Mouse (Mus musculus): ENCODE measurements around the gene Cep63. TPM values are rescaled to one million over a fixed set of nuclear protein-coding genes. Genes with fewer than 3 reads are reported as not detected.
A peak's percentile ranks its signal among the peaks of the same experiment; 100 is the strongest.

Gene Cep63
- polyA plus RNA-seq, 1 experiment from 2014 or later, result 15.5 TPM

DNA sequence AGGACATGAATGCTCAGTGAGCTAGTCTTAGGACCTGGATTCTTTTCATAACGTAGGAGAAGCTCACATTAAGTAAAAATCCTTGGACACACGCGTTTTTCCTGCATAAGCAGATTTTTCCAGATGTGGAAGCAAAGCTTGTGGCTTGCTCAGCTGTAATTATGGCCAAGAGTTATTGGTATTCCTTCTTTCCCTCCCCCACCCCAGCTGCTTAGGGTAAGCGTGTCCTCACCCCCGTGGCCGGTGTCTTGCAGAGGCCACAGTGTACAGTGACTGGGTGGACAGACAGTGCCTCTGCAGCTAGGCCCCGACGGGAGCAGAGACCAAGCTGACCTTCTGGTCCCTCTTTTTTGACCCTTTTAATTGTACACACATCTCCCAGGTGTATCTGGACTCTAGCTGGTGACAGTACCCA is 16.7 kb upstream of the Cep63 start:
- TF ChIP-seq CTCF (IDR thresholded peaks at IDR 0.05; ENCODE audit: low read depth) (no peak), EP300 (IDR thresholded peaks at IDR 0.05; ENCODE audit: low read depth) (no peak)
- H3K4me3 ChIP-seq (ENCODE audit: low read depth, low read length), result no peak overlapping the region
- H3K4me2 ChIP-seq (ENCODE audit: low read depth, low read length), result no peak overlapping the region
- 0 out of 2 replicates have a peak, but pooled peaks cover 6% of the 10 kb centered on the region for H3K27me3 ChIP-seq (ENCODE audit: insufficient read depth, low read length)
- no peak overlapping the region for H3K9ac ChIP-seq (replicated peaks)
- peak overlapping the region; percentile 57; the same call in 1 of the 2 replicates for H3K27ac ChIP-seq (ENCODE audit: low read depth)
- no peaks in the 10 kb centered on the region; the same call in 1 of the 2 replicates for H3K4me1 ChIP-seq (ENCODE audit: insufficient read depth)
- no peaks in the 10 kb centered on the region for H3K36me3 ChIP-seq (replicated peaks; ENCODE audit: insufficient read depth, low read length)
- ATAC-seq (no peak), DNase-seq (no peak)
- no peaks in the 10 kb centered on the region for H3K9me3 ChIP-seq (ENCODE audit: low read length)
- WGBS (ENCODE audit: insufficient replicate concordance), result 42% methylated on average over 8 of the region's 8 CpGs

DNA sequence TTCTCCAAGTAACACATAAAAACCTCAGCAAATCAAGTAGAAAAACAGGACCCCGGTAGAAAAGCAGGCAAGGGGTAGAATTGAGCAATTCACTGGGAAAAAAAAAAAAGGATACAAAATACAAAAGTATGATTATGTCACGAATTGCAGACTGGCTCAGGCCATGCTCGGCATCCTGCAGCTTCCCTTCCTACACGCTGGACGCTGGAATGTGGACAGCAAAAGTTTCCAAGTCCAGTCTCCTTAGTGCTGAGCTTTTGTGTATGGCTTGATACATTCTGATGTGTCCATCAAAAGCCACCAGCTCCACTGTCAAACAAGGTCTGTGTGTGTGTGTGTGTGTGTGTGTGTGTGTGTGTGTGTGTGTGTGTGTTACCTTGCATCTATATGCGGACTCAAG is 15.2 kb upstream of the Cep63 start:
- 64% methylated on average over 6 of the region's 6 CpGs for WGBS (ENCODE audit: insufficient replicate concordance)
- Histone ChIP-seq H3K27me3 (ENCODE audit: insufficient read depth, low read length) (0 out of 2 replicates have a peak, but pooled peaks cover 6% of the 10 kb centered on the region), H3K4me1 (ENCODE audit: insufficient read depth) (no peaks in the 10 kb centered on the region; the same call in 1 of the 2 replicates), H3K4me3 (ENCODE audit: low read depth, low read length) (no peak overlapping the region), H3K9me3 (ENCODE audit: low read length) (no peaks in the 10 kb centered on the region), H3K36me3 (replicated peaks; ENCODE audit: insufficient read depth, low read length) (no peaks in the 10 kb centered on the region), H3K4me2 (ENCODE audit: low read depth, low read length) (no peak overlapping the region), H3K27ac (ENCODE audit: low read depth) (no peak overlapping the region), H3K9ac (replicated peaks) (no peak overlapping the region)
- no peak for DNase-seq
- no peak for TF ChIP-seq CTCF (IDR thresholded peaks at IDR 0.05; ENCODE audit: low read depth)
- no peak for TF ChIP-seq EP300 (IDR thresholded peaks at IDR 0.05; ENCODE audit: low read depth)
- ATAC-seq, result no peak

DNA sequence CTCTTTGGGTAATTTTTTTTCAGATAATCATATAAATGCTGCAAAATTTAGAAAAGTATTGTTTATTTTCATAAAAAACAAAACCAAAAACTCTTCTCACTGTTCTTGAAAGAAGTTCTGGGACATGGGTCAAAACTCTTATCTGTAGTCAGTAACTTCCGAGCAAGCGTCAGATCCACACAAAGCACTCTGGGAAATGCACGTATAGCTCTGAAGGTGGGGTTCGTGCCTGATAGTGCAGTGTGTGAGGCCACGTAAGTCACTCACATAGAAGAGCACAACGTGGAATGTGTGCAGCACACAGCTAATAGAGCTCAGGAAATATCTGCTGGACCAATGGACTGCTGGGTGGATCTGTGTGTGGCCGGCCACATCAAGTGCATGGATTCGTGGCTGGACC is 13.2 kb upstream of the Cep63 start:
- Histone ChIP-seq H3K4me1 (ENCODE audit: insufficient read depth) (no peaks in the 10 kb centered on the region; the same call in 1 of the 2 replicates), H3K9ac (replicated peaks) (no peak overlapping the region), H3K36me3 (replicated peaks; ENCODE audit: insufficient read depth, low read length) (no peaks in the 10 kb centered on the region), H3K27ac (ENCODE audit: low read depth) (no peak overlapping the region), H3K4me2 (ENCODE audit: low read depth, low read length) (no peak overlapping the region), H3K4me3 (ENCODE audit: low read depth, low read length) (no peak overlapping the region), H3K27me3 (ENCODE audit: insufficient read depth, low read length) (0 out of 2 replicates have a peak, but pooled peaks cover 6% of the 10 kb centered on the region), H3K9me3 (ENCODE audit: low read length) (no peaks in the 10 kb centered on the region)
- ATAC-seq (no peak), DNase-seq (no peak)
- 61% methylated on average over 8 of the region's 8 CpGs for WGBS (ENCODE audit: insufficient replicate concordance)
- TF ChIP-seq EP300 (IDR thresholded peaks at IDR 0.05; ENCODE audit: low read depth), result no peak
- no peak for TF ChIP-seq CTCF (IDR thresholded peaks at IDR 0.05; ENCODE audit: low read depth)

DNA sequence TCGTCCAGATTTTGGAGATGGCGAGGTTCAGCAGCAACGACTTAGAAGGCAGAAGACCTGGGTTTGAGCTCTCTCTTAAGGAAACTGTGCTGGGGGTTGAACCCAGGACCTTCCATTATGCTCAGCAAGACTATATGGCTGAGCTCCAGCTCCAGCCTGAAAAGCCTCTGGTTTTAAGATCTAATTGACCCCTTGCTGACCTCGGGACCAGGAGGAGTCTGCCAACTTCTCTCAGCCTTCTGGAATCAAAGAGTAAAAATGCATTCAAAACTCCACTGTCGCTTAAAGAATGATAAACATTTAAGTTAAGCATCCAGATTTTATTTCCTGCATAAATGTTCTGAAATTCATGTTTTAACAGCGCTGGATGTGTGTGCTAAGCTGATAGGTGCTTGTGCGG is 12.6 kb upstream of the Cep63 start:
- TF ChIP-seq EP300 (IDR thresholded peaks at IDR 0.05; ENCODE audit: low read depth) (no peak), CTCF (IDR thresholded peaks at IDR 0.05; ENCODE audit: low read depth) (no peak)
- Histone ChIP-seq H3K4me3 (ENCODE audit: low read depth, low read length) (no peak overlapping the region), H3K27me3 (ENCODE audit: insufficient read depth, low read length) (0 out of 2 replicates have a peak, but pooled peaks cover 2% of the 10 kb centered on the region), H3K9me3 (ENCODE audit: low read length) (no peaks in the 10 kb centered on the region), H3K36me3 (replicated peaks; ENCODE audit: insufficient read depth, low read length) (no peaks in the 10 kb centered on the region), H3K27ac (ENCODE audit: low read depth) (no peak overlapping the region), H3K4me2 (ENCODE audit: low read depth, low read length) (no peak overlapping the region), H3K9ac (replicated peaks) (no peak overlapping the region), H3K4me1 (ENCODE audit: insufficient read depth) (no peaks in the 10 kb centered on the region; the same call in 1 of the 2 replicates)
- no peak for ATAC-seq
- WGBS (ENCODE audit: insufficient replicate concordance), result 63% methylated on average over 7 of the region's 7 CpGs
- DNase-seq, result no peak

DNA sequence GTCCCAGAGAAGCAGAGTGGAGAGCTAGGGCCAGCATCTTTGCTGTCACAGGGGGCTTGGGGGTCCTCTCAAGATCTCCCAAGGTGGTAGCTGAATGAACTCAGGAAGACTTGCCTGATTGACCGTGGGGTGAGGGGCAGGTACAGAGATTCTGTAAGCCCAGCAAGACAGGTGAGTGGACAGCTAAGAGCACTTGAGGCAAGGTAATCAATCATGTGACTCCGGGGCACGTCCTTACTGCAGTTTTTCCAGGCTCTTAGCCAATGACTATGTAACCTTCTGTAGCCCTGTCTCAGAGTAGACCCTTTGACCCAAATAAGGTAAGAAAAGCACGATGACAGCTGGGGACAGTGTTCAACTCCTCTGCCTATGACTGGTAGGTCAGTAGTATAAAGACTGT is 10.8 kb upstream of the Cep63 start:
- Histone ChIP-seq H3K9me3 (ENCODE audit: low read length) (no peaks in the 10 kb centered on the region), H3K27ac (ENCODE audit: low read depth) (no peak overlapping the region), H3K4me1 (ENCODE audit: insufficient read depth) (no peaks in the 10 kb centered on the region), H3K27me3 (ENCODE audit: insufficient read depth, low read length) (no peaks in the 10 kb centered on the region), H3K9ac (replicated peaks) (no peak overlapping the region), H3K4me2 (ENCODE audit: low read depth, low read length) (no peak overlapping the region), H3K4me3 (ENCODE audit: low read depth, low read length) (no peak overlapping the region), H3K36me3 (replicated peaks; ENCODE audit: insufficient read depth, low read length) (0 out of 2 replicates have a peak, but pooled peaks cover 2% of the 10 kb centered on the region)
- WGBS (ENCODE audit: insufficient replicate concordance), result 70% methylated on average over 4 of the region's 4 CpGs
- ATAC-seq (no peak), DNase-seq (no peak)
- no peak for TF ChIP-seq CTCF (IDR thresholded peaks at IDR 0.05; ENCODE audit: low read depth)
- TF ChIP-seq EP300 (IDR thresholded peaks at IDR 0.05; ENCODE audit: low read depth), result no peak

DNA sequence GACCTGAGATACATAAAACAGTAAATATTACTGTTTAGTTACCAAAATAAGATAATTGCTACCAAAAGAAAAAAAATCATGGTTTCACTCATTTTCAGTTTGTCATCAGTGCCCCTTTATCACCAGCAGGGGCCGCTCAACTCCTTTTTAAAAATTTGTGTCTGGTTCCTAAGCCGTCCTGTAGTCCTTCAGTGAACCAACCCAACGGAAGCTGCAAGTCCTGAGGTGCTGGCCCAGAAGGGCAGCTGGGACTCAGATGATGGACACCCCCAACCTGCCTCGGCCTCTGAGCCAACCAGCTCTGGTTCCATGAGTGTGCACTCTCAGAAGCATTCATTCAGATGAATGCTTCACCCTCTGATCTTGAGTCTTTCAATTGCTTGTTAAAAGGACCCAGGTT is 10.2 kb upstream of the Cep63 start:
- no peaks in the 10 kb centered on the region for H3K27me3 ChIP-seq (ENCODE audit: insufficient read depth, low read length)
- peak; percentile 82 for TF ChIP-seq CTCF (IDR thresholded peaks at IDR 0.05; ENCODE audit: low read depth)
- no peak for TF ChIP-seq EP300 (IDR thresholded peaks at IDR 0.05; ENCODE audit: low read depth)
- no peak overlapping the region for H3K4me3 ChIP-seq (ENCODE audit: low read depth, low read length)
- ATAC-seq, result 0 out of 2 replicates have a peak, but pooled peaks have one; percentile 35
- no peak overlapping the region for H3K4me2 ChIP-seq (ENCODE audit: low read depth, low read length)
- H3K4me1 ChIP-seq (ENCODE audit: insufficient read depth), result no peaks in the 10 kb centered on the region
- peak; percentile 60 for DNase-seq
- no peak overlapping the region for H3K27ac ChIP-seq (ENCODE audit: low read depth)
- H3K36me3 ChIP-seq (replicated peaks; ENCODE audit: insufficient read depth, low read length), result 0 out of 2 replicates have a peak, but pooled peaks cover 2% of the 10 kb centered on the region
- WGBS (ENCODE audit: insufficient replicate concordance), result 9% methylated on average over 4 of the region's 4 CpGs
- H3K9ac ChIP-seq (replicated peaks), result no peak overlapping the region
- H3K9me3 ChIP-seq (ENCODE audit: low read length), result no peaks in the 10 kb centered on the region

All from liver, postnatal 0 days (tissue).